Mouse (Mus musculus): ENCODE results near the gene Cep164.

The Cep164 gene

GRCm38 (mm10) chr9:45838069-45838433 is 9.6 kb upstream of the Cep164 start:
- DNase-seq, result no peak

GRCm38 (mm10) chr9:45833461-45833860 is 5.0 kb upstream of the Cep164 start:
- DNase-seq, result no peak

- no peak for DNase-seq
Observed at GRCm38 (mm10) chr9:45832898-45833297, 4.4 kb upstream of the Cep164 start.

GRCm38 (mm10) chr9:45829107-45829506 is 616 bp upstream of the Cep164 start:
- DNase-seq, result peak; percentile 55 to 78

- peak in 1 of 2 experiments; percentile 12 for DNase-seq
Observed at GRCm38 (mm10) chr9:45827663-45828290, 714 bp downstream of the Cep164 start.

- DNase-seq, result no peak
Observed at GRCm38 (mm10) chr9:45818406-45819011, 10.0 kb downstream of the Cep164 start.

- DNase-seq, result no peak
Observed at GRCm38 (mm10) chr9:45815525-45815924, 13.0 kb downstream of the Cep164 start.

- no peak for DNase-seq
Observed at GRCm38 (mm10) chr9:45815113-45815512, 13.4 kb downstream of the Cep164 start.

- no peak for DNase-seq
Observed at GRCm38 (mm10) chr9:45811946-45812345, 16.5 kb downstream of the Cep164 start.

GRCm38 (mm10) chr9:45807761-45808160 is 20.7 kb downstream of the Cep164 start:
- no peak for DNase-seq

- DNase-seq, result no peak
Observed at GRCm38 (mm10) chr9:45807337-45807736, 21.2 kb downstream of the Cep164 start.

- DNase-seq, result no peak
Observed at GRCm38 (mm10) chr9:45806847-45807246, 21.6 kb downstream of the Cep164 start.

- DNase-seq, result no peak
Observed at GRCm38 (mm10) chr9:45803070-45803774, 25.3 kb downstream of the Cep164 start.

- no peak for DNase-seq
Observed at GRCm38 (mm10) chr9:45799402-45799801, 29.1 kb downstream of the Cep164 start.

GRCm38 (mm10) chr9:45798467-45799164 is 29.9 kb downstream of the Cep164 start:
- DNase-seq, result no peak

GRCm38 (mm10) chr9:45797271-45797670 is 31.2 kb downstream of the Cep164 start:
- DNase-seq, result no peak

- DNase-seq, result no peak
Observed at GRCm38 (mm10) chr9:45795722-45796121, 32.8 kb downstream of the Cep164 start.

GRCm38 (mm10) chr9:45793697-45794096 is 34.8 kb downstream of the Cep164 start:
- DNase-seq, result no peak

GRCm38 (mm10) chr9:45792235-45792634 is 36.3 kb downstream of the Cep164 start:
- no peak for DNase-seq

GRCm38 (mm10) chr9:45791456-45792142 is 36.9 kb downstream of the Cep164 start:
- no peak for DNase-seq

- no peak for DNase-seq
Observed at GRCm38 (mm10) chr9:45788405-45788804, 40.1 kb downstream of the Cep164 start.

GRCm38 (mm10) chr9:45787547-45787946 is 40.9 kb downstream of the Cep164 start:
- DNase-seq, result no peak

GRCm38 (mm10) chr9:45787071-45787470 is 41.4 kb downstream of the Cep164 start:
- DNase-seq, result no peak

Data from spleen, adult 18-20 months (tissue).